Mouse (Mus musculus) liver, postnatal 0 days (tissue): ENCODE results near the gene A3galt2.

ENCODE experiments used
- CTCF ChIP-seq: sonication (generic); IDR thresholded peaks from 2 replicates; pipeline ENCODE4 v1.5.1; 2016; ENCODE audit warnings: antibody characterized with exemption, low read depth
- EP300 ChIP-seq: IDR thresholded peaks from 2 replicates; pipeline ENCODE4 v1.6.1; 2016; ENCODE audit warnings: antibody characterized with exemption, low read depth, mild to moderate bottlenecking

GRCm38 (mm10) chr4:128759214-128759613 lies 4.0 kb downstream of the A3galt2 start:
- TF ChIP-seq CTCF (no peak), EP300 (no peak)
